Mouse (Mus musculus) kidney, embryonic 15.5 days (tissue): ENCODE measurements around the gene Stk17b. TPM values are rescaled to one million over a fixed set of nuclear protein-coding genes. Genes with fewer than 3 reads are reported as not detected.

Experiments used
- ATAC-seq: fragments of 200-750 bp; cut with Nextera tagmentation; replicated peaks from 2 replicates; pipeline ENCODE4 v1.8.0; 2017; ENCODE audit warnings: moderate TSS enrichment; ENCODE audit not compliant: low FRiP score
- H3K27ac ChIP-seq: fragments of 300-500 bp; sonication (generic); 2 replicates; pipeline ENCODE4 v1.5.1; 2015; ENCODE audit warnings: mild to moderate bottlenecking, inconsistent platforms
- H3K27me3 ChIP-seq: fragments of 300-500 bp; sonication (generic); 2 replicates; pipeline ENCODE4 v1.6.1; 2015; ENCODE audit warnings: inconsistent platforms
- H3K36me3 ChIP-seq: fragments of 300-500 bp; sonication (generic); 2 replicates; pipeline ENCODE4 v1.6.1; 2015; ENCODE audit warnings: inconsistent platforms
- H3K4me1 ChIP-seq: fragments of 300-500 bp; sonication (generic); 2 replicates; pipeline ENCODE4 v1.6.1; 2015; ENCODE audit warnings: inconsistent platforms
- H3K4me2 ChIP-seq: fragments of 300-500 bp; sonication (generic); 2 replicates; pipeline ENCODE4 v1.6.1; 2015; ENCODE audit warnings: moderate library complexity, mild to moderate bottlenecking, inconsistent platforms
- H3K4me3 ChIP-seq: fragments of 300-500 bp; sonication (generic); replicated peaks from 2 replicates; pipeline ENCODE4 v1.5.1; 2015; ENCODE audit warnings: mild to moderate bottlenecking, inconsistent platforms
- H3K9ac ChIP-seq: fragments of 300-500 bp; sonication (generic); 2 replicates; pipeline ENCODE4 v1.6.1; 2015; ENCODE audit warnings: mild to moderate bottlenecking, inconsistent platforms
- H3K9me3 ChIP-seq: fragments of 300-500 bp; sonication (generic); replicated peaks from 2 replicates; pipeline ENCODE4 v1.6.1; 2016; ENCODE audit warnings: inconsistent platforms
- WGBS: fragments of 180-500 bp; shearing (Covaris S2); methylation state at CpG from one replicate; pipeline ENCODE4 v1.1.7; 2015; ENCODE audit warnings: mixed read lengths; 5-methylcytosine and 5-hydroxymethylcytosine counted together
- polyA plus RNA-seq: library from polyadenylated mRNA; unstranded; fragments of >200 nt; fragmentation: Nextera tagmentation; extraction: Ambion mirVana; gene quantifications from 2 replicates; pipeline ENCODE4 v1.2.1, GENCODE M21; 2015

The Stk17b gene
- polyA plus RNA-seq, 1 experiment from 2014 or later = 13.0 TPM

DNA sequence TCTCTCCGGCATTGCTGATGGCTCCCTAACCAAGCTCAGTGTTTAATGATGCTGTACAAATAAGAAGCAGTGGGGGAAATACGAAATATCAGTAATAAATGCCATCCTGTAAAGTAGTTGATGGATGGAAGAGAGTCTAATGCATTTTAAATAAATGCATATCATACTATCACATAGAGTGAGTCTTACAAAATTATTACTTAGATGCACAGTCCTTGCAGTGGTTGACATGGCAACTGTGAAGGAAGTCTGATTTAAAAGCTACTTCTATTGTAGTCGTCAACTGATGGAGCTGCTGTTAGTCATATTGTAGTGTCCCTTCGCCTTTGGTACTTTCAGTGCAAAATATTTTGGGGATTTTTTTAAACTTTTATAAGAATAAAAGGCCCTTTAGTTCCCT is 26.9 kb upstream of the Stk17b start:
- H3K36me3 ChIP-seq = no peaks in the 10 kb centered on the region
- no peak for ATAC-seq
- no peak overlapping the region for H3K4me2 ChIP-seq
- no peaks in the 10 kb centered on the region for H3K27me3 ChIP-seq
- no peaks in the 10 kb centered on the region for H3K9me3 ChIP-seq
- H3K27ac ChIP-seq = no peak overlapping the region
- WGBS = 89% methylated on average over 4 of the region's 4 CpGs
- H3K9ac ChIP-seq = no peak overlapping the region
- H3K4me1 ChIP-seq = no peaks in the 10 kb centered on the region
- no peak overlapping the region for H3K4me3 ChIP-seq

DNA sequence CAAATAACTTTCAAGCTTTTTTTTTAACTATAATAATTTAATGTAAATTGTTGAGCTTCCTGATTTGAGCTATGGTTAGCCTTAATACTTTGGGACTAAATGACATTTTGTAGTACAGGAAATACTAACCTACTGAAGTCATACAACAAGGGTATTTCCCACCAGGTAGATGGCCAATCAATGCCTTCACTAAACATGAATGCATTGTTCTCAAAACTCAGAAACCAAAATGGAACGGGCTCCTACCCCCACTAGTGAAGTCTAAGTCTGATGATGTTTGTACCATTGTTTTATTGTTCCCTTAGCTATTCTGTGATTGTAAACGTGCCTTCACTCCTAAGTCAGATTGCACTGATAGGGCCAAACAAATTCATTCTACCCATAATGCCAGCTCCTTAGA is 23.2 kb upstream of the Stk17b start:
- Histone ChIP-seq H3K9me3 (no peaks in the 10 kb centered on the region), H3K4me1 (no peaks in the 10 kb centered on the region), H3K27ac (no peak overlapping the region), H3K4me2 (no peak overlapping the region), H3K4me3 (no peak overlapping the region), H3K9ac (no peak overlapping the region), H3K36me3 (no peaks in the 10 kb centered on the region), H3K27me3 (no peaks in the 10 kb centered on the region)
- no peak for ATAC-seq
- 75% methylated on average over 2 of the region's 2 CpGs for WGBS

DNA sequence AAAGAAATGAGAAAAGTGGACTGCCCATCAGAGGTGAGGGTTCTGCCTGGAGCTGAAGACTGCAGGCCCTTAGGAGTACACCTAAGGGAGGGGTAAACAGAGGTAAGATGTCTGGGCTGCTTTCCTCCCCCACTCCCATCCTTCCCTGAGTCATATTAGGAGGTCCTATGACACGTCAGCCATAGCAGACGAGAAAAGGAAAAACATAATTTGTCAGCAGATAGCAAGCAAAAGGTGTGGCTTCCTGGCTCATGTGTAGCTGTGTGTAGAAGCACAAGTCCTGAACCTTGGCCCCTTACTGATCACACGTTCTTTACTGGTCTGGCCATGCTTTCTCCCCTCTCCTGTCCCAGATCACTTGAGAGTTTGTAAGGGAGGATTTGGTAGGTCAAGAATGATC is 12.8 kb upstream of the Stk17b start:
- no peak overlapping the region for H3K4me2 ChIP-seq
- no peak for ATAC-seq

DNA sequence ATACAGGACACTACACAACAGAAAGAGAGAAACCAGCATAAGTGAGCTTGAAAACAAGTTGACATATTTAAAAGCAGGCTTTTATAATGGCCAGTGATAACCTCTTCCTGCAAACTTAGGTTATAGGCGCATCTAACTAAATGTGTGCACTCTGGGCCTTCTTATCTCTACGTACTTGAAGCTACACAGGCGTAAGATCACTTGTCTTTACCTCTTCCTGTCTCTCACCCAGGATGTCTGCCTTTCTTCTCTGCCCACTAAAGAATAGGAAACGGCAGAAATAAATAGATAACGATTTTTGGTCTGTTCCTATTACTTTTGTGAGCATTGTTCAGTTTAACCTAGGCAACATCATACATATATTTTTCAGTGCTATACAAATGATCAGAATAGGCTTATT is 12.1 kb upstream of the Stk17b start:
- Histone ChIP-seq H3K36me3 (no peaks in the 10 kb centered on the region), H3K27ac (no peak overlapping the region), H3K27me3 (no peaks in the 10 kb centered on the region), H3K4me3 (no peak overlapping the region), H3K4me2 (no peak overlapping the region), H3K9me3 (no peaks in the 10 kb centered on the region), H3K9ac (no peak overlapping the region), H3K4me1 (no peaks in the 10 kb centered on the region)
- ATAC-seq = no peak
- 80% methylated on average over 5 of the region's 5 CpGs for WGBS

More for the DNA sequence above, 12.8 kb upstream of the Stk17b start:
- no peaks in the 10 kb centered on the region for H3K4me1 ChIP-seq
- H3K9me3 ChIP-seq = no peaks in the 10 kb centered on the region
- no peaks in the 10 kb centered on the region for H3K36me3 ChIP-seq
- no peak overlapping the region for H3K27ac ChIP-seq
- no peak overlapping the region for H3K4me3 ChIP-seq
- WGBS = 66% methylated on average over 3 of the region's 3 CpGs
- H3K27me3 ChIP-seq = no peaks in the 10 kb centered on the region
- H3K9ac ChIP-seq = no peak overlapping the region

DNA sequence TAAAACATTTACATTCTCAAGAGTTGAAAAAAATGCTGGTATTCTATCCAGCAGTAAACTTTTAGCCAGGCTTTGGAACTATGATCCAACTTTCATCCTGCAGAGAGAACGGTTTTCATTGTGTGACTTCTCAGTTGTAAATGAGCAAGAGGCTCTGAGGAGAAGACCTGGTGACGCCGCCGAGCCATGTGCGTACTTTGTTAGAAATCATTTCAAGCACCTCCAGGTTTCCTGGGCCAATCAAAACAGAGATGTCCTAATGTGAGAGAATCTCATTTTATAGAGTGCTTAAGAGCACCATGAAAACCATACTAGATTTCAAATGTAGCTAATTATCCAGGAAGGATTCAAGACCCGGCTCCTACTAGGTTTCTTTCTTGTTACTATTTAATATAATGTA is 11.2 kb upstream of the Stk17b start:
- WGBS = 88% methylated on average over 6 of the region's 6 CpGs
- ATAC-seq = no peak
- H3K27me3 ChIP-seq = no peaks in the 10 kb centered on the region

DNA sequence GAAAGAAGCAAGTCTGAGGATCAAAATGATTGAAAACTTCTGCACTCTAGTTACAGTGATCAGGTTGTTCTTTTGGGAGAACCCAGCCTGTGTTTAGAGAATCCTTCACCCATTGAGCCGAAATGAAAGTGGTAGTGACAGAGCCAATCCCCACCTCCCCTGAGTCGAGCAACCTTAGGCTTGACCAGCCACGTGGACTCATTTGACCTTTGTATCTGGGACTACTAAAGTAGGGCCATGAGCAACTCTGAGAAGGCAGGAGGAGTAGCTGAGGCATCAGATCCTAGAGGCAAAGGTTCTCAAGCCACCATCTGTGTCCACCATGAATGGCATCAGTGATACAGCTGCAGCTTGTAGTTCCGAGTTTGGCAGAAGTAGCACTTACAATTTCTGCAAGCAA is 10.6 kb upstream of the Stk17b start:
- Histone ChIP-seq H3K4me2 (no peak overlapping the region), H3K27me3 (no peaks in the 10 kb centered on the region), H3K27ac (no peak overlapping the region), H3K4me1 (no peaks in the 10 kb centered on the region), H3K9ac (no peak overlapping the region), H3K9me3 (no peaks in the 10 kb centered on the region), H3K36me3 (no peaks in the 10 kb centered on the region), H3K4me3 (no peak overlapping the region)
- ATAC-seq = no peak
- 79% methylated on average over 4 of the region's 4 CpGs for WGBS

More for the DNA sequence above, 11.2 kb upstream of the Stk17b start:
- H3K4me3 ChIP-seq = no peak overlapping the region
- no peaks in the 10 kb centered on the region for H3K4me1 ChIP-seq
- H3K9me3 ChIP-seq = no peaks in the 10 kb centered on the region
- H3K4me2 ChIP-seq = no peak overlapping the region
- H3K36me3 ChIP-seq = no peaks in the 10 kb centered on the region
- H3K9ac ChIP-seq = no peak overlapping the region
- no peak overlapping the region for H3K27ac ChIP-seq

DNA sequence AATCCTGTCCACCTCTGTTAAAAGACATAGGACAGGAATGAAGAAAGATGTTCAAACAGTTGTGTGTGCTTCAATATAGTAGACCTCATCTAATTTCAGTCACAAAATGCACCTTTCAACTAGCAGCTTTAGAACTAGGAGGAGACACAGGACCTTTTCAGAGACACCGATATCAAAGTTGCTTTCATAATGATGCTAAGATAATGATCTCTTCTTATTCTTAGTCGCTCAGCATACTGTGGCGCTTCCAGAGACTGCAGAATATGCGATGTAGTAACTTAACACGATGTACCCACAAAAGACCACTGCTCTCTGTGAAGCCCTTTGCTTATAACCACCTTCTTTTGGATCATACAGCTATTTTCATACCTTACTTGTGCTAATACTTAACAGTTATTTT is 10.1 kb upstream of the Stk17b start:
- Histone ChIP-seq H3K27ac (no peak overlapping the region), H3K4me1 (no peaks in the 10 kb centered on the region), H3K4me2 (no peak overlapping the region), H3K36me3 (no peaks in the 10 kb centered on the region), H3K27me3 (no peaks in the 10 kb centered on the region), H3K9me3 (no peaks in the 10 kb centered on the region), H3K9ac (no peak overlapping the region), H3K4me3 (no peak overlapping the region)
- ATAC-seq = no peak
- 90% methylated on average over 5 of the region's 5 CpGs for WGBS

DNA sequence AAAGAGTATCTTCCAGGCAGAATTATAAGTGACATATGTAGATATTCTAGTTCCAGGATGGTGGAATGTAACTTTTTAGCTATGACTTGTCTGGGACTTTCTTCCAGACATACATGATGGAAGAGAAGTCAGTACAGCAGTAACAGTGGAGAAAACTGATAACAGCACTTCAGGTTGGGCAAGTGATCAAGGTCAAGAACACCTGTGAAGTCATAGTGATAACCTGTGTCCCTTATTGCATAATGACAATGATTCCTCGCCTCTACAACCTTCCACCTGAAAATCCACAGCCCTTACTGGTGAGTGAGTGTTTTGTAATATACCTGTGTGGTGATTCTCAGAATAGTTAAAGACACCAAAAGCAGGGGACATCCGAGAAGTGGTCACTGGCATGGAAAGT is 9.3 kb upstream of the Stk17b start:
- H3K4me3 ChIP-seq = no peak overlapping the region
- H3K4me1 ChIP-seq = no peaks in the 10 kb centered on the region
- 86% methylated on average over 2 of the region's 2 CpGs for WGBS
- no peak overlapping the region for H3K9ac ChIP-seq
- no peak overlapping the region for H3K4me2 ChIP-seq
- H3K27me3 ChIP-seq = no peaks in the 10 kb centered on the region
- H3K9me3 ChIP-seq = no peaks in the 10 kb centered on the region
- ATAC-seq = no peak
- H3K27ac ChIP-seq = no peak overlapping the region
- no peaks in the 10 kb centered on the region for H3K36me3 ChIP-seq

DNA sequence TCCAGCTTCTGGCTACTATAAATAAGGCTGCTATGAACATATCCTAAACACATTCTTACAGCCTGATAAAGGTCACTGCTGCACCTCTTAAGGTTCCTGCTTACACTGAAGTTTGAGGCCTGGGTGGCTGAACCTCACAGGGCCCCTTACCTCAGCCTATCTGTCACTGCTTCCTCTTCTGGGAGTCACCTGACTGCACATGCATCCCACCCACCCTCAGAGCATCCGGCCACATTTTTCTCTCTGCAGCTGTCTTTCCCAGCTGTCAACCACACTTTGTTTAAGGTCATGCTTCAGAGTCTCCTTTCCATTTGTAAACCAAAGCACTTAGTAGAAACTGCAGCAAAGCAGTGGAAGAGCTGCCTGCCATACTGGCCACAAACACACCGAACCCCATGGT is 6.3 kb upstream of the Stk17b start:
- no peaks in the 10 kb centered on the region for H3K4me1 ChIP-seq
- 80% methylated on average over 2 of the region's 2 CpGs for WGBS
- H3K27ac ChIP-seq = no peak overlapping the region
- no peak overlapping the region for H3K9ac ChIP-seq
- no peak overlapping the region for H3K4me2 ChIP-seq
- H3K27me3 ChIP-seq = no peaks in the 10 kb centered on the region
- H3K36me3 ChIP-seq = no peaks in the 10 kb centered on the region
- ATAC-seq = no peak
- no peak overlapping the region for H3K4me3 ChIP-seq
- no peaks in the 10 kb centered on the region for H3K9me3 ChIP-seq

DNA sequence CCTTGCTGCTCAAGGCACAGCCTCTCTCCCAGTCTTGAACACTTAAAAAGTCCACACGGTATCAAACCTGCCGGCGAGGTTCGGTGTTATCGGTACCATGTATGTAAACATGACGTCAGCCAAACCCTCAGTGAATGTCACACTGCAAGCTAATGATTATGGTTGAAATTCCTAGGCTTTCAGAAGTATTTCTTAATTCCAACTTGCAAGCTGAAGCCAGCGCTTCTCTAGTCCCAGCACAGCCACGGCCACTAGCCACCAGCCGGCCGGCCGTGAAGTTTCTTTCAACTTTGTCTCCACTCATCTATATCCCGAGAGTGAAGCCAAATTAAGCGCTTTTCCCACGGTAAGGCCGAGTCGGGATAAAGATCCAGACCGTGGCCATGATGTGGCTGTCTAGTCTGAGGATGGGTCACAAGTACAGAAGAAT is 718 bp downstream of the Stk17b start:
- H3K9ac ChIP-seq = peak overlapping the region; percentile 76
- peaks cover 3% of the 10 kb centered on the region; the same call in 1 of the 2 replicates for H3K4me1 ChIP-seq
- no peaks in the 10 kb centered on the region for H3K36me3 ChIP-seq
- H3K9me3 ChIP-seq = no peaks in the 10 kb centered on the region
- under 1% methylated on average over 17 of the region's 17 CpGs for WGBS
- peak overlapping the region; percentile 69 for H3K4me2 ChIP-seq
- H3K4me3 ChIP-seq = peak overlapping the region; percentile 93
- ATAC-seq = peak; percentile 43
- peak overlapping the region; percentile 92 for H3K27ac ChIP-seq
- no peaks in the 10 kb centered on the region for H3K27me3 ChIP-seq

DNA sequence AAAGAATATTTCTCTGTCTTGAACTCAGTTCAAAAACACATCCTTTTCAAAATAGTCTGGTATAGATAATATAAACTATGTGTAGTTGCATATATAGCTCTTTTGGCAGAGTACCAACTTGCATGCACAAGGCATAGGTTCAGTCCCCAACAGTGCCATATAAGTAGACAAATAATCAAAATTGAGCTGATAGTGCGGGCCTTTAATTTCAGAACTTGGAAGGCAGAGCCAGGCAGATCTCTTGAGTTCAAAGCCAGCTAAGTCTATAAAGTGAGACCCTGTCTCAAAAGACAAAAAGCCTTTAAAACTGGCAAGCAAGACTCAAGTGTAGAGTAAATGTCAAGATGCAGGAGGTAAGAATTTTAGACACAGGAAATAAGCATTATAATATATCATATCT is 2.1 kb downstream of the Stk17b start:
- Histone ChIP-seq H3K9me3 (no peaks in the 10 kb centered on the region), H3K27me3 (no peaks in the 10 kb centered on the region), H3K4me3 (no peak overlapping the region), H3K36me3 (no peaks in the 10 kb centered on the region), H3K4me1 (peaks cover 3% of the 10 kb centered on the region; the same call in 1 of the 2 replicates), H3K27ac (no peak overlapping the region), H3K9ac (no peak overlapping the region), H3K4me2 (no peak overlapping the region)
- 96% methylated on average over 1 of the region's 1 CpGs for WGBS
- ATAC-seq = no peak

DNA sequence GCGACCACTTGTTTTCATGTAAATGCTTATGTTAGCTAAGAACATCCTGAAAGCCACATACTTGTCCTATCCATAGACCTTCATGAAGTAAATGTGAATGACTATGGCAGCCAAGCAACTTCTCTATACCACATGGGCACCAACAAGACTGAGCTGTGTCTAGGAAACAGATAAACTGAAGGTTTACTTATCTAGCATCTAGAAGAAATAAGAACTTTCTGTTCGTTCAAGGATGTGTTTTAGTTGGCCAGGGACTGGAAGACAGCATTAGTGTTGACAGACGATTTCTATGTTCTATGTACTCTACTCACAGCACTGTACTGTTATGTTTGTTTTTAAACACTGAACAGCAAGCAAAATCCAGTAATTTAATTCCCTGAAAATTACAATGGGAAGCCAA is 2.9 kb downstream of the Stk17b start:
- no peak for ATAC-seq
- Histone ChIP-seq H3K9me3 (no peaks in the 10 kb centered on the region), H3K36me3 (no peaks in the 10 kb centered on the region), H3K4me1 (peaks cover 3% of the 10 kb centered on the region; the same call in 1 of the 2 replicates), H3K27ac (no peak overlapping the region), H3K4me2 (no peak overlapping the region), H3K4me3 (no peak overlapping the region), H3K27me3 (no peaks in the 10 kb centered on the region), H3K9ac (no peak overlapping the region)
- 83% methylated on average over 3 of the region's 3 CpGs for WGBS

DNA sequence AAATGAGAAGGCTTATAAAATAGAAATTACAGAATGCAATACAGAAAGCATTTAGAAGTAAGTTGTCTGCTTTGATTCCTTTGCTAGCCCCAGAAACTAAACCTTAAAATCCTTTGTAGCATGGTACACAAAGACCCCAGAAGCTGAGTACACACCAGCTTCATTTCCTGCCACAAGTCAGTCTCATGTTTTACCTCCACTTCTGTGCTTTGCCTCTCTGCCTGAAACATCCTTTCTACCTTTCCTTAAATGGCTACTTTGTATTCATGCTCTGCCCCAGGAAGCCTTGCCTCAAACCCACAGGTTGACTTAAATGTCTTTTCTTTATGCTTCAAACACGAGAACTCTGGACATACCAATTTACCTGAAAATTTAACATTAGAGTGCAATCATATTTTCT is 3.7 kb downstream of the Stk17b start:
- H3K4me3 ChIP-seq = no peak overlapping the region
- no peak overlapping the region for H3K27ac ChIP-seq
- H3K9me3 ChIP-seq = no peaks in the 10 kb centered on the region
- H3K27me3 ChIP-seq = no peaks in the 10 kb centered on the region
- no peaks in the 10 kb centered on the region for H3K36me3 ChIP-seq
- ATAC-seq = no peak
- H3K9ac ChIP-seq = no peak overlapping the region
- H3K4me1 ChIP-seq = peaks cover 3% of the 10 kb centered on the region; the same call in 1 of the 2 replicates
- 82% methylated on average over 1 of the region's 1 CpGs for WGBS
- no peak overlapping the region for H3K4me2 ChIP-seq
